Mouse (Mus musculus): ENCODE measurements around the gene RPS10-NUDT3. TPM values are rescaled to one million over a fixed set of nuclear protein-coding genes. Genes with fewer than 3 reads are reported as not detected.

Gene RPS10-NUDT3
- total and polyA plus RNA-seq, 2 experiments = not detected

DNA sequence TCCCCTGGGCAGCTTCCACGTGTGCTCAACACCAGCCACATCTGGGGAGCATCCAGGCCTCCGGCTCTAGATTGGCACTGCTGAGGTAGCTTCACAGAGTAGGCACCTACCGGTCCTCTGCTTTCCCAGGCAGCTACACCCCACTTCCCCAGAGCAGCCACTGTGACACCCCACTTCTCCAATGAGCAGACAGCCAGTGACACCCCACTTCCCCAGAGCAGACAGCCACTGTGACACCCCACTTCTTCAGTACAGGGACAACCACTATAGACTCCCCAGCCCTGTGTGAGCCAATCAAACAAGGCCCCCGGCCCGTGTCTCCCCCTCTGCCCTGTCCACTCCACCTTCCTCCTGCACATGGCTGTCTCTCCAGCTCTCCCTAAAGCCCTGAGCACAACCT is 23.0 kb downstream of the RPS10-NUDT3 start:
- Histone ChIP-seq H3K36me3 (ENCODE audit: control insufficient read depth, insufficient read depth, low read length) (no peaks in the 10 kb centered on the region), H3K9ac (ENCODE audit: low read depth, low read length) (no peak overlapping the region), H3K4me3 (ENCODE audit: insufficient read depth, low read depth, low read length) (no peak overlapping the region), H3K4me1 (ENCODE audit: control insufficient read depth, insufficient read depth, low read length) (peaks cover 8% of the 10 kb centered on the region), H3K27ac (replicated peaks; ENCODE audit: insufficient read depth, low read depth, low read length) (no peak overlapping the region), H3K27me3 (ENCODE audit: control insufficient read depth, insufficient read depth, low read length) (no peaks in the 10 kb centered on the region), H3K79me2 (ENCODE audit: control insufficient read depth, insufficient read depth, low read length) (peaks cover 68% of the 10 kb centered on the region)
- DNase-seq (ENCODE audit: extremely low read depth, low read depth, low spot score) = no peak
- 77% methylated on average over 5 of the region's 5 CpGs for WGBS
- TF ChIP-seq POLR2A (IDR thresholded peaks at IDR 0.05; ENCODE audit: extremely low read depth, insufficient read depth, low read length) (no peak), CTCF (IDR thresholded peaks at IDR 0.05; ENCODE audit: low read depth, low read length) (no peak)

DNA sequence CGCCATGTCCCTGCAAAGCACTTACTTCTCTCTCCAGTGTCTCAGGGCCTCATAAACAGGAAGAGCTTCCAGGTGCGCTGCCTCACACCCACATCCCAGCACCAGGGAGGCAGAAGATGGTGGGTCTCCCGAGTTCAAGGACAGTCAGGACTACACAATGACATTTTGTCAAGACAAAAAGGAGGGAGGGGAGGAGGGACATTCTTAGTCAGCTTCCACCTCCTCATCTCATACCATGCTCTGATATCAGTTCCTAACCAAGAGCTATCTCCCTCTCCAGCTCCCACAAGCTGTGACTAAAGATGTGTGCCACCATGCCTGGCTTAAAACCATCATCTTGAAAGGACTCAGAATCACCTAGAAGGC is 23.5 kb downstream of the RPS10-NUDT3 start:
- 65% methylated on average over 3 of the region's 3 CpGs for WGBS
- TF ChIP-seq CTCF (IDR thresholded peaks at IDR 0.05; ENCODE audit: low read depth, low read length) = no peak
- TF ChIP-seq POLR2A (IDR thresholded peaks at IDR 0.05; ENCODE audit: extremely low read depth, insufficient read depth, low read length) = no peak
- Histone ChIP-seq H3K36me3 (ENCODE audit: control insufficient read depth, insufficient read depth, low read length) (no peaks in the 10 kb centered on the region), H3K27me3 (ENCODE audit: control insufficient read depth, insufficient read depth, low read length) (no peaks in the 10 kb centered on the region), H3K4me1 (ENCODE audit: control insufficient read depth, insufficient read depth, low read length) (peaks cover 8% of the 10 kb centered on the region), H3K27ac (replicated peaks; ENCODE audit: insufficient read depth, low read depth, low read length) (no peak overlapping the region), H3K4me3 (ENCODE audit: insufficient read depth, low read depth, low read length) (no peak overlapping the region), H3K9ac (ENCODE audit: low read depth, low read length) (no peak overlapping the region), H3K79me2 (ENCODE audit: control insufficient read depth, insufficient read depth, low read length) (peaks cover 68% of the 10 kb centered on the region)
- no peak for DNase-seq (ENCODE audit: extremely low read depth, low read depth, low spot score)

DNA sequence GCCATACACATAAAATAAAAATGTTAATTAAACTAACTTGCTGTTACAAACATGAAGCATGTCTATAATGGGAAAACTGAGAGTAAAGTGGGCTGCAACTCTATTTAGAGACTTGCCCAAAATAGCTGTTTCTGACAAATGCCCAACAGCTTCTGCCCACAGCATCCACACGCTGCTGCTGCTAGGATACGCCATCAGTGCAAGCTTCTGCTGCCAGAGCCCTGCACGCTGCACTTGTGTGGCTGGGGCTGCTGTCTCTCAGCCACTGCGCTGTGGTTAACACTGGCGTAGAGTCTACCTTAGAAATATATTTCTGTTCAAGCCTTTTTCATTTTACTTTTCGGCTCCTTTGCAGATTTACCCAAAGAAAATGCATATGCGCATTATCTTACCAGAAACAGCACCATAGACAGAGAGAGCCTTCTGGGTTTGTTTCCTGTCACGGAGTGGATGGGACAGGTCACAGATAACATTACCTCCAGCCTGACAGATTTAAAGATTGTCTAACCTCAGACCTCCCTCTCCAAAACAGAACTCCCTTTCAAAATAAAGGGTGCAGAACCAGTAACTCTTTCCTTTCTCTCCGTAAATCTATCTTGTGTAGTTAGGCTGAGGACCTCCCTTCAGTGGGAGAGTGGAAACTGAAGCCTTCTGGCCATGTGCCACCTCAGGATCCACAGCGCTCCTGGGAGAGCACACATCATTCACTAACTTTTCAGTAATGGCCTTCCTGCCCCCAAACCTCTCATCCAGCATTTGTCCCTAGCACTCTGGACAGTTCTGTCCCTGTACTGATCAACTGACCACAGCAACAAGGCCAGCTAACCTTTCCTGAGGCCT is 24.1 kb downstream of the RPS10-NUDT3 start:
- Histone ChIP-seq H3K9ac (ENCODE audit: low read depth, low read length) (no peak overlapping the region), H3K4me3 (ENCODE audit: insufficient read depth, low read depth, low read length) (no peak overlapping the region), H3K4me1 (ENCODE audit: control insufficient read depth, insufficient read depth, low read length) (peaks cover 8% of the 10 kb centered on the region), H3K79me2 (ENCODE audit: control insufficient read depth, insufficient read depth, low read length) (peaks cover 70% of the 10 kb centered on the region), H3K27ac (replicated peaks; ENCODE audit: insufficient read depth, low read depth, low read length) (no peak overlapping the region), H3K36me3 (ENCODE audit: control insufficient read depth, insufficient read depth, low read length) (no peaks in the 10 kb centered on the region), H3K27me3 (ENCODE audit: control insufficient read depth, insufficient read depth, low read length) (no peaks in the 10 kb centered on the region)
- DNase-seq (ENCODE audit: extremely low read depth, low read depth, low spot score) = no peak
- TF ChIP-seq CTCF (IDR thresholded peaks at IDR 0.05; ENCODE audit: low read depth, low read length) (no peak), POLR2A (IDR thresholded peaks at IDR 0.05; ENCODE audit: extremely low read depth, insufficient read depth, low read length) (no peak)
- 83% methylated on average over 10 of the region's 10 CpGs for WGBS

DNA sequence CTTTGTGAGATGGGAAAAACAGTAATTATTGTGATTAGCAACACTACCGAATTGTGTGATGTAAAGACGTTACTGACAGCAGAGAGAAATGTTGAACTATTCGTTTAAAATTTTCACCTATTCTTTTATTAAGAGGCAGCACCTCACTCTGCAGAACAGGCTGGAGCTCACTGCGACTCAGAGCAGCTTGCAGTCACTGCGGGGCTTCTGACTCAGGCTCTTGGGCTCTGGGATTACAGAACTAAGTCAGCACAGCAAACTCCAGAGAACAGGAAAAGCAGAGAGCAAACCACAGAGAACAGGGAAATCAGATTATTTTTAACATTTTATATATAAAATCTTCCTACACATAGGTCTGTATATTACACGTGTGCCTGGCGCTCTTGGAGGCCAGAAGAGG is 25.4 kb downstream of the RPS10-NUDT3 start:
- Histone ChIP-seq H3K79me2 (ENCODE audit: control insufficient read depth, insufficient read depth, low read length) (peaks cover 65% of the 10 kb centered on the region), H3K9ac (ENCODE audit: low read depth, low read length) (no peak overlapping the region), H3K27me3 (ENCODE audit: control insufficient read depth, insufficient read depth, low read length) (no peaks in the 10 kb centered on the region), H3K4me1 (ENCODE audit: control insufficient read depth, insufficient read depth, low read length) (peaks cover 8% of the 10 kb centered on the region), H3K4me3 (ENCODE audit: insufficient read depth, low read depth, low read length) (no peak overlapping the region), H3K27ac (replicated peaks; ENCODE audit: insufficient read depth, low read depth, low read length) (no peak overlapping the region), H3K36me3 (ENCODE audit: control insufficient read depth, insufficient read depth, low read length) (no peaks in the 10 kb centered on the region)
- no peak for DNase-seq (ENCODE audit: extremely low read depth, low read depth, low spot score)
- TF ChIP-seq CTCF (IDR thresholded peaks at IDR 0.05; ENCODE audit: low read depth, low read length) (no peak), POLR2A (IDR thresholded peaks at IDR 0.05; ENCODE audit: extremely low read depth, insufficient read depth, low read length) (no peak)
- 94% methylated on average over 7 of the region's 7 CpGs for WGBS

DNA sequence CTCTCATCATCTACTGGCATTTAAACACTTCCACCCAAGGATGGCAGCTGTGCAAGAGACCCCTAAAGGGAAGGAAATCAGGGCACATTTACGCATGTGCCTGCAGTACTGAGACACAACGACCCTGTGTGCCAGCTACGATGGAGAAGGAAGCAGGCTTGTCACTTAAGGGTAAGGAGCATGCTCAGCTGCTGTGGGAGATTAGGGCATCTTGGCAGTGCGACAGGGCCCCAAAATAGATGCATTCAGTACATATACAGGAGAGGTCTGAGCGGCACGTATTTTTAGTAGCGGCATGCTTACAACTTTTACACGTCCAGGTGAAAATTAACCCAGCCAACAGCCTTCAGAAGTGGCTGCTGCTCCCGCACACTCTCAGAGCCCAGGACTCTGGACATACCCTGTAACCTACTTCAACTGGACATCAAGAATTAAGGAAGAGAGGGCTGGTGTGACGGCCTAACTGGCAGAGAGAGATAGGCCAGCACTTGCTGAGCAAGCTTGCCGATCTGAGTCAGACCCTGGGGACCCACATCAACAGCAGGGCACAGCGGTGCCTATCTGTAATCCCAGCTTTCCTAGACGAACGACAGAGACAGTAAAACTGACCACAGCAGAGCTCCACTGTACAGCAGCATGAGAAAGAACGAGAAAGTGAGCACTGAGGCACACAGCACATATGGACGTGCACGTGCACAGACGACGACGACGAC is 31.3 kb downstream of the RPS10-NUDT3 start:
- H3K27ac ChIP-seq (replicated peaks; ENCODE audit: insufficient read depth, low read depth, low read length) = no peak overlapping the region
- WGBS = 81% methylated on average over 21 of the region's 21 CpGs
- peaks cover 62% of the 10 kb centered on the region for H3K79me2 ChIP-seq (ENCODE audit: control insufficient read depth, insufficient read depth, low read length)

More for the DNA sequence above, 31.3 kb downstream of the RPS10-NUDT3 start:
- DNase-seq (ENCODE audit: extremely low read depth, low read depth, low spot score) = no peak
- TF ChIP-seq CTCF (IDR thresholded peaks at IDR 0.05; ENCODE audit: low read depth, low read length) (no peak), POLR2A (IDR thresholded peaks at IDR 0.05; ENCODE audit: extremely low read depth, insufficient read depth, low read length) (no peak)
- Histone ChIP-seq H3K4me3 (ENCODE audit: insufficient read depth, low read depth, low read length) (no peak overlapping the region), H3K27me3 (ENCODE audit: control insufficient read depth, insufficient read depth, low read length) (no peaks in the 10 kb centered on the region), H3K9ac (ENCODE audit: low read depth, low read length) (no peak overlapping the region), H3K36me3 (ENCODE audit: control insufficient read depth, insufficient read depth, low read length) (no peaks in the 10 kb centered on the region), H3K4me1 (ENCODE audit: control insufficient read depth, insufficient read depth, low read length) (no peaks in the 10 kb centered on the region)
